Mouse (Mus musculus): ENCODE results near the gene Sik3. TPM values are rescaled to one million over a fixed set of nuclear protein-coding genes. Genes with fewer than 3 reads are reported as not detected.

Sik3 gene
- polyA plus RNA-seq, 1 experiment from 2014 or later: 1.7 TPM

- no peaks in the 10 kb centered on the region for H3K27me3 ChIP-seq (ENCODE audit: control insufficient read depth, insufficient read depth, low read depth, low read length)
- peaks cover 37% of the 10 kb centered on the region for H3K4me1 ChIP-seq (ENCODE audit: control insufficient read depth, low read depth, low read length)
- no peaks in the 10 kb centered on the region for H3K36me3 ChIP-seq (ENCODE audit: control insufficient read depth, insufficient read depth)
- H3K4me3 ChIP-seq (ENCODE audit: low read depth, low read length): peak overlapping the region; percentile 87
- H3K9ac ChIP-seq (ENCODE audit: low read depth, low read length): peak overlapping the region; percentile 89
- peak overlapping the region; percentile 81 for H3K27ac ChIP-seq (ENCODE audit: low read length)
- no peak for ATAC-seq (ENCODE audit: low read depth)
- peak overlapping the region; percentile 91 for H3K4me2 ChIP-seq (ENCODE audit: low read depth, low read length)
- H3K9me3 ChIP-seq (replicated peaks; ENCODE audit: control insufficient read depth, low read length): no peaks in the 10 kb centered on the region
- WGBS (ENCODE audit: insufficient replicate concordance): 0% methylated on average over 5 of the region's 5 CpGs
These were observed 996 bp downstream of the Sik3 start for GRCm38 (mm10) chr9:46013616-46014015.

GRCm38 (mm10) chr9:46014251-46014681 lies 1.6 kb downstream of the Sik3 start:
- WGBS (ENCODE audit: insufficient replicate concordance): 2% methylated on average over 10 of the region's 10 CpGs
- H3K4me1 ChIP-seq (ENCODE audit: control insufficient read depth, low read depth, low read length): peaks cover 37% of the 10 kb centered on the region
- peak overlapping the region; percentile 91 for H3K4me2 ChIP-seq (ENCODE audit: low read depth, low read length)
- H3K27ac ChIP-seq (ENCODE audit: low read length): peak overlapping the region; percentile 65
- H3K4me3 ChIP-seq (ENCODE audit: low read depth, low read length): peak overlapping the region; percentile 87
- ATAC-seq (ENCODE audit: low read depth): peak; percentile 15; the same call in 1 of the 2 replicates
- H3K9me3 ChIP-seq (replicated peaks; ENCODE audit: control insufficient read depth, low read length): no peaks in the 10 kb centered on the region
- peak overlapping the region; percentile 57; the same call in 1 of the 2 replicates for H3K9ac ChIP-seq (ENCODE audit: low read depth, low read length)
- no peaks in the 10 kb centered on the region for H3K27me3 ChIP-seq (ENCODE audit: control insufficient read depth, insufficient read depth, low read depth, low read length)
- H3K36me3 ChIP-seq (ENCODE audit: control insufficient read depth, insufficient read depth): no peaks in the 10 kb centered on the region

- Histone ChIP-seq H3K36me3 (ENCODE audit: control insufficient read depth, insufficient read depth) (no peaks in the 10 kb centered on the region), H3K9ac (ENCODE audit: low read depth, low read length) (no peak overlapping the region), H3K4me2 (ENCODE audit: low read depth, low read length) (peak overlapping the region; percentile 15; the same call in 1 of the 2 replicates), H3K4me3 (ENCODE audit: low read depth, low read length) (no peak overlapping the region), H3K27me3 (ENCODE audit: control insufficient read depth, insufficient read depth, low read depth, low read length) (no peaks in the 10 kb centered on the region), H3K9me3 (replicated peaks; ENCODE audit: control insufficient read depth, low read length) (no peaks in the 10 kb centered on the region), H3K4me1 (ENCODE audit: control insufficient read depth, low read depth, low read length) (peaks cover 37% of the 10 kb centered on the region), H3K27ac (ENCODE audit: low read length) (peak overlapping the region; percentile 26)
- 7% methylated on average over 8 of the region's 8 CpGs for WGBS (ENCODE audit: insufficient replicate concordance)
- ATAC-seq (ENCODE audit: low read depth): no peak
These were observed 2.5 kb downstream of the Sik3 start for GRCm38 (mm10) chr9:46015081-46015551.

- WGBS (ENCODE audit: insufficient replicate concordance): 51% methylated on average over 9 of the region's 9 CpGs
- Histone ChIP-seq H3K27ac (ENCODE audit: low read length) (no peak overlapping the region), H3K4me1 (ENCODE audit: control insufficient read depth, low read depth, low read length) (peaks cover 37% of the 10 kb centered on the region), H3K9ac (ENCODE audit: low read depth, low read length) (no peak overlapping the region), H3K4me2 (ENCODE audit: low read depth, low read length) (peak overlapping the region; percentile 15; the same call in 1 of the 2 replicates), H3K27me3 (ENCODE audit: control insufficient read depth, insufficient read depth, low read depth, low read length) (no peaks in the 10 kb centered on the region), H3K4me3 (ENCODE audit: low read depth, low read length) (no peak overlapping the region), H3K9me3 (replicated peaks; ENCODE audit: control insufficient read depth, low read length) (no peaks in the 10 kb centered on the region), H3K36me3 (ENCODE audit: control insufficient read depth, insufficient read depth) (no peaks in the 10 kb centered on the region)
- ATAC-seq (ENCODE audit: low read depth): no peak
These were observed 3.2 kb downstream of the Sik3 start for GRCm38 (mm10) chr9:46015831-46016230.

- ATAC-seq (ENCODE audit: low read depth): no peak
- no peak overlapping the region for H3K4me3 ChIP-seq (ENCODE audit: low read depth, low read length)
- H3K4me1 ChIP-seq (ENCODE audit: control insufficient read depth, low read depth, low read length): peaks cover 31% of the 10 kb centered on the region
- WGBS (ENCODE audit: insufficient replicate concordance): 57% methylated on average over 4 of the region's 4 CpGs
- H3K9me3 ChIP-seq (replicated peaks; ENCODE audit: control insufficient read depth, low read length): no peaks in the 10 kb centered on the region
- H3K36me3 ChIP-seq (ENCODE audit: control insufficient read depth, insufficient read depth): no peaks in the 10 kb centered on the region
- H3K27ac ChIP-seq (ENCODE audit: low read length): no peak overlapping the region
- H3K27me3 ChIP-seq (ENCODE audit: control insufficient read depth, insufficient read depth, low read depth, low read length): no peaks in the 10 kb centered on the region
- H3K9ac ChIP-seq (ENCODE audit: low read depth, low read length): no peak overlapping the region
- H3K4me2 ChIP-seq (ENCODE audit: low read depth, low read length): no peak overlapping the region
These were observed 3.8 kb downstream of the Sik3 start for GRCm38 (mm10) chr9:46016417-46016816.

GRCm38 (mm10) chr9:46018316-46018715 lies 5.7 kb downstream of the Sik3 start:
- no peaks in the 10 kb centered on the region for H3K9me3 ChIP-seq (replicated peaks; ENCODE audit: control insufficient read depth, low read length)
- H3K36me3 ChIP-seq (ENCODE audit: control insufficient read depth, insufficient read depth): no peaks in the 10 kb centered on the region
- H3K4me1 ChIP-seq (ENCODE audit: control insufficient read depth, low read depth, low read length): peaks cover 21% of the 10 kb centered on the region
- 80% methylated on average over 6 of the region's 6 CpGs for WGBS (ENCODE audit: insufficient replicate concordance)
- H3K9ac ChIP-seq (ENCODE audit: low read depth, low read length): no peak overlapping the region
- no peak overlapping the region for H3K4me3 ChIP-seq (ENCODE audit: low read depth, low read length)
- no peaks in the 10 kb centered on the region for H3K27me3 ChIP-seq (ENCODE audit: control insufficient read depth, insufficient read depth, low read depth, low read length)
- H3K27ac ChIP-seq (ENCODE audit: low read length): no peak overlapping the region
- ATAC-seq (ENCODE audit: low read depth): no peak
- no peak overlapping the region for H3K4me2 ChIP-seq (ENCODE audit: low read depth, low read length)

- Histone ChIP-seq H3K9ac (ENCODE audit: low read depth, low read length) (no peak overlapping the region), H3K36me3 (ENCODE audit: control insufficient read depth, insufficient read depth) (no peaks in the 10 kb centered on the region), H3K9me3 (replicated peaks; ENCODE audit: control insufficient read depth, low read length) (no peaks in the 10 kb centered on the region), H3K4me2 (ENCODE audit: low read depth, low read length) (no peak overlapping the region), H3K27me3 (ENCODE audit: control insufficient read depth, insufficient read depth, low read depth, low read length) (no peaks in the 10 kb centered on the region), H3K4me1 (ENCODE audit: control insufficient read depth, low read depth, low read length) (peaks cover 10% of the 10 kb centered on the region), H3K4me3 (ENCODE audit: low read depth, low read length) (no peak overlapping the region), H3K27ac (ENCODE audit: low read length) (no peak overlapping the region)
- 75% methylated on average over 6 of the region's 6 CpGs for WGBS (ENCODE audit: insufficient replicate concordance)
- ATAC-seq (ENCODE audit: low read depth): no peak
These were observed 7.4 kb downstream of the Sik3 start for GRCm38 (mm10) chr9:46019975-46020374.

GRCm38 (mm10) chr9:46023591-46023990 lies 11.0 kb downstream of the Sik3 start:
- 74% methylated on average over 11 of the region's 11 CpGs for WGBS (ENCODE audit: insufficient replicate concordance)
- no peaks in the 10 kb centered on the region for H3K9me3 ChIP-seq (replicated peaks; ENCODE audit: control insufficient read depth, low read length)

GRCm38 (mm10) chr9:46026058-46026849 lies 13.6 kb downstream of the Sik3 start:
- H3K4me3 ChIP-seq (ENCODE audit: low read depth, low read length): no peak overlapping the region
- H3K27me3 ChIP-seq (ENCODE audit: control insufficient read depth, insufficient read depth, low read depth, low read length): no peaks in the 10 kb centered on the region
- no peak overlapping the region for H3K27ac ChIP-seq (ENCODE audit: low read length)
- no peak overlapping the region for H3K9ac ChIP-seq (ENCODE audit: low read depth, low read length)
- no peaks in the 10 kb centered on the region for H3K36me3 ChIP-seq (ENCODE audit: control insufficient read depth, insufficient read depth)
- no peak overlapping the region for H3K4me2 ChIP-seq (ENCODE audit: low read depth, low read length)
- H3K9me3 ChIP-seq (replicated peaks; ENCODE audit: control insufficient read depth, low read length): no peaks in the 10 kb centered on the region
- WGBS (ENCODE audit: insufficient replicate concordance): 65% methylated on average over 9 of the region's 9 CpGs
- peaks cover 4% of the 10 kb centered on the region for H3K4me1 ChIP-seq (ENCODE audit: control insufficient read depth, low read depth, low read length)
- no peak for ATAC-seq (ENCODE audit: low read depth)

More at GRCm38 (mm10) chr9:46023591-46023990, 11.0 kb downstream of the Sik3 start:
- Histone ChIP-seq H3K4me3 (ENCODE audit: low read depth, low read length) (no peak overlapping the region), H3K4me2 (ENCODE audit: low read depth, low read length) (no peak overlapping the region), H3K27ac (ENCODE audit: low read length) (no peak overlapping the region), H3K9ac (ENCODE audit: low read depth, low read length) (no peak overlapping the region), H3K4me1 (ENCODE audit: control insufficient read depth, low read depth, low read length) (no peaks in the 10 kb centered on the region; the same call in 1 of the 2 replicates), H3K27me3 (ENCODE audit: control insufficient read depth, insufficient read depth, low read depth, low read length) (no peaks in the 10 kb centered on the region), H3K36me3 (ENCODE audit: control insufficient read depth, insufficient read depth) (no peaks in the 10 kb centered on the region)
- no peak for ATAC-seq (ENCODE audit: low read depth)
